Mouse (Mus musculus) liver, embryonic 11.5 days (tissue): ENCODE measurements around the gene Zfp791. TPM values are rescaled to one million over a fixed set of nuclear protein-coding genes. Genes with fewer than 3 reads are reported as not detected.

ENCODE experiments used
- ATAC-seq: fragments of 200-750 bp; cut with Nextera tagmentation; replicated peaks from 2 replicates; pipeline ENCODE4 v1.8.0; 2017; ENCODE audit warnings: moderate number of reproducible peaks, mild to moderate bottlenecking, moderate TSS enrichment, moderate library complexity; ENCODE audit not compliant: low FRiP score
- DNase-seq: peaks from one replicate; pipeline ENCODE4 v3.0.0-alpha.2; 2017; ENCODE audit warnings: low spot score
- H3K27ac ChIP-seq: fragments of 300-500 bp; sonication (generic); 2 replicates; pipeline ENCODE4 v1.5.1; 2014; ENCODE audit warnings: mild to moderate bottlenecking, low read depth, low read length, control low read depth
- H3K27me3 ChIP-seq: fragments of 300-500 bp; sonication (generic); replicated peaks from 2 replicates; pipeline ENCODE4 v1.6.1; 2014; ENCODE audit warnings: low read length, mixed read lengths; ENCODE audit not compliant: control insufficient read depth, insufficient read depth
- H3K36me3 ChIP-seq: fragments of 300-500 bp; sonication (generic); 2 replicates; pipeline ENCODE4 v1.6.1; 2014; ENCODE audit warnings: mild to moderate bottlenecking, low read length, moderate library complexity, mixed read lengths; ENCODE audit not compliant: control insufficient read depth, insufficient read depth
- H3K4me1 ChIP-seq: fragments of 300-500 bp; sonication (generic); replicated peaks from 2 replicates; pipeline ENCODE4 v1.6.1; 2014; ENCODE audit warnings: low read length, mixed read lengths; ENCODE audit not compliant: control insufficient read depth, insufficient read depth
- H3K4me2 ChIP-seq: fragments of 300-500 bp; sonication (generic); 2 replicates; pipeline ENCODE4 v1.6.1; 2014; ENCODE audit warnings: mild to moderate bottlenecking, control low read depth, moderate library complexity
- H3K4me3 ChIP-seq: fragments of 300-500 bp; sonication (generic); 2 replicates; pipeline ENCODE4 v1.5.1; 2014; ENCODE audit warnings: low read depth, low read length, control low read depth
- H3K9ac ChIP-seq: fragments of 300-500 bp; sonication (generic); 2 replicates; pipeline ENCODE4 v1.6.1; 2014; ENCODE audit warnings: low read depth, low read length, control low read depth
- H3K9me3 ChIP-seq: fragments of 300-500 bp; sonication (generic); 2 replicates; pipeline ENCODE4 v1.6.1; 2016; ENCODE audit warnings: low read length, inconsistent platforms, mixed read lengths; ENCODE audit not compliant: control insufficient read depth
- WGBS: fragments of 180-500 bp; shearing (Covaris S2); extraction: QIAGEN DNeasy Blood & Tissue Kit; methylation state at CpG from one replicate; pipeline ENCODE4 v1.1.7; 2014; 5-methylcytosine and 5-hydroxymethylcytosine counted together
- microRNA-seq: library from miRNA; unstranded; fragments of <30 nt; microRNA quantifications from one replicate; pipeline ENCODE4, GENCODE M21; 2017; ENCODE audit warnings: borderline number of aligned reads
- polyA plus RNA-seq: library from polyadenylated mRNA; unstranded; fragments of >200 nt; fragmentation: Nextera tagmentation; extraction: Ambion mirVana; gene quantifications from 2 replicates; pipeline ENCODE4 v1.2.1, GENCODE M21; 2014

Gene Zfp791
- polyA plus RNA-seq, 1 experiment from 2014 or later: 1.1 TPM

DNA sequence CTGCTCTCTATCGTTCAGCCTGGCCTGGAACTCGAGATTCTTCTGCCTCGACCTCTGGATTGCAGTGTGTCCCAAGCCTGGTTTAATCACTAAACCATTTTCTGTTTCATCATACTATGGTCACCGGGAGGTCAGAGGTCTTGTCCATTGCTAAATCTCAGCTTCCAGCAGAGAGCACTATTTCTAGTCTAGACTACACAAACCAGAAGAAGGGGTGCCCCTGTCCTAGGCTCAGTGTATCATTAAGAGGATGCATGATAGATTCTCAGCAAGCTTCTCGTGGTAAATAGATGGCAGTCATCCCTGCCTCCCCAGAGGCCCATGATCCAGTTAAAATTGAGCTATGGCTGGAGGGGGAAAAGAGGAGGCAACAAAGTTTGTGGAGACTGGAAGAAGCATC is 51.9 kb downstream of the Zfp791 start:
- 71% methylated on average over 5 of the region's 5 CpGs for WGBS
- DNase-seq: no peak
- H3K4me1 ChIP-seq: peaks cover 22% of the 10 kb centered on the region
- H3K27ac ChIP-seq: peak overlapping the region; percentile 90
- peak overlapping the region; percentile 82 for H3K9ac ChIP-seq
- peaks cover 28% of the 10 kb centered on the region for H3K36me3 ChIP-seq
- peak overlapping the region; percentile 70 for H3K4me3 ChIP-seq
- 0 out of 2 replicates have a peak, but pooled peaks have one; percentile 11 for ATAC-seq
- H3K27me3 ChIP-seq: no peaks in the 10 kb centered on the region
- no peaks in the 10 kb centered on the region for H3K9me3 ChIP-seq
- H3K4me2 ChIP-seq: peak overlapping the region; percentile 94

DNA sequence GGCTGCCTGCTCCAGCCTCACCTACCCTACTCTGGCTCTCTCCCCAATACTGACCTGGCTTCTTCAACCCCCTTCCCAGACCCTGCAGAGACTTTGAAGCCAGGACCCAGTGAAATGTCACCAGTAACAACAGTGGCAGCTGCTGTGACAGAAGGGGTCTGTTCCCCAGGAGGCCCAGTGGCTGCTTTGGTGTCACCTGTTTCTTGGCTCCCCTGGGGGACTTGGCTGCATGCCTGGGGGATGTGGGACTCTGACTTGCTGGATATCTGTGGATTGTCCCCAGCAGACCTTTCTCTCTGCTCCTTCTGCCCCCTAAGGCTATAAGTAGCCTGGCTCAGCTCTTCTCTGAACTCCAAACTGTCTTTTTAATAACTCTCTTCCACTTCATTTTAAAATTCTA is 54.9 kb downstream of the Zfp791 start, which contains the start of gene Gm5741:
Gm5741 (minus strand) TSS at position 1 of the 400 bp plus-strand sequence.
- no peak within 1 kb of the TSS for H3K9ac ChIP-seq
- ATAC-seq: no peak
- H3K27me3 ChIP-seq: no peaks in the 10 kb centered on the region
- no peaks in the 10 kb centered on the region for H3K9me3 ChIP-seq
- peaks cover 5% of the 10 kb centered on the region; the same call in 1 of the 2 replicates for H3K36me3 ChIP-seq
- H3K27ac ChIP-seq: no peak within 1 kb of the TSS
- no peak for DNase-seq
- H3K4me3 ChIP-seq: no peak within 1 kb of the TSS
- no peak within 1 kb of the TSS for H3K4me2 ChIP-seq
- peaks cover 9% of the 10 kb centered on the region for H3K4me1 ChIP-seq

DNA sequence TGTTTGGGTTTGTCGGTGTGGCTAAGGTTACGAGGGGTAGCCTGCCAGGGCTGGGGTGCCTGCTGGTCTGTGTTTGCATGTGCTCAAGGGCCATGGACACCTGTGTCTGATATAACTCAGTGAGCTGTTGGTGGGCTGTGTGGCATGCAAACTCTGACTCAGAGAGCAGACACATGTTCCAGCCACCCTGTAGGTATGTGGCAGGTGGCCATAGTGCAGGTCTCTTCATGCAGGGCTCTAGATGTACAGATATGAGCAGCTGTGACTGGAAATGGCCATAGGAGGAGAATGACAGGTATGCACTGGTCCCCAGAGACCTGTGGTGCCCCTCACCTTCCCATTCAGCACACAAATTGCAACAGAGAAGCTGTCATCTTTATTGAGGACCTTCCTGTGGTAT is 55.7 kb downstream of the Zfp791 start:
- H3K27me3 ChIP-seq: no peaks in the 10 kb centered on the region
- no peak for DNase-seq
- ATAC-seq: no peak

DNA sequence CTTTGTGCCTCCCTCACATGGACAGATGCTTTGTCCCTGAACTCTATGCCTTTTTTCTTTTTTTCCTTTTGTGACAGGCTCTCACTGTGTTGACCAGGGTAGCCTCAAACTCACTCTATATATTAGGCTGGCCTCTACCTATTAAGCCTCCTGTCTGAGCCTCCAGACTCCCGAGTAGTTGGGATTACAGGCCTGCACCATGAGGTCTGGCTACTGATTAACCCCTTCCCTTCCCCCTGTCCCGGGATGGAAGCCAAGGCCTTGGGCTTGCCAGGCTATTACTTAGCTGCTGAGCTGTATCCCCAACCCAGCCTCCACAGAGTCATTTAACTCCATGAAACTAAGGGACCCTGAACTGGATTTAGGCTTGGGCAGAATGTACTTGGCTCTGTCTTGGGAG is 57.7 kb downstream of the Zfp791 start:
- no peak for DNase-seq
- peaks cover 5% of the 10 kb centered on the region; the same call in 1 of the 2 replicates for H3K36me3 ChIP-seq
- no peak overlapping the region for H3K4me2 ChIP-seq
- H3K9ac ChIP-seq: no peak overlapping the region; the same call in 1 of the 2 replicates
- no peak overlapping the region for H3K4me3 ChIP-seq
- no peaks in the 10 kb centered on the region for H3K9me3 ChIP-seq
- no peak for ATAC-seq
- H3K4me1 ChIP-seq: peaks cover 11% of the 10 kb centered on the region
- WGBS: 44% methylated on average over 2 of the region's 2 CpGs
- H3K27ac ChIP-seq: peak overlapping the region; percentile 21; the same call in 1 of the 2 replicates
- no peaks in the 10 kb centered on the region for H3K27me3 ChIP-seq

More for the DNA sequence above, 55.7 kb downstream of the Zfp791 start:
- Histone ChIP-seq H3K4me2 (no peak overlapping the region), H3K36me3 (peaks cover 5% of the 10 kb centered on the region; the same call in 1 of the 2 replicates), H3K9ac (no peak overlapping the region), H3K27ac (no peak overlapping the region), H3K4me3 (no peak overlapping the region), H3K4me1 (peaks cover 2% of the 10 kb centered on the region), H3K9me3 (no peaks in the 10 kb centered on the region)
- WGBS: 95% methylated on average over 2 of the region's 2 CpGs

DNA sequence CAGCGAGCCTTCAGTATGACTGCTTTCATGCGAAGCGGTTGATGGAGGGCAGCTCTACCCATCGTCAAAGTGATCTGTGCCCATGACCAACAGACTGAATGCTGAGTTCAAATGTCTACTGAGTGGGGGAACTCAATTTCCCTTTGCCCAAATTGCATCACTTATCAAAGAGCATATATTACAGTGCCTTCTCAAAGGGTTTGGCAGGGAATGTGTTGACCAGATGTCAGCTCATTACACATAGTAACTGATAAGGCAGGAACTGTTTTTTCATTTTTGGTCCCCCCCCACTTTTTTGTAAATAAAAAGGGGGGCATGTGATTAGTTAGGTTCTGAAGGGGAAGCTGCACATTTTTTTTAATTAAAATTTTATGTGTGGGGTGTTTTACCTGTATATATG is 60.3 kb downstream of the Zfp791 start:
- 94% methylated on average over 4 of the region's 4 CpGs for WGBS

DNA sequence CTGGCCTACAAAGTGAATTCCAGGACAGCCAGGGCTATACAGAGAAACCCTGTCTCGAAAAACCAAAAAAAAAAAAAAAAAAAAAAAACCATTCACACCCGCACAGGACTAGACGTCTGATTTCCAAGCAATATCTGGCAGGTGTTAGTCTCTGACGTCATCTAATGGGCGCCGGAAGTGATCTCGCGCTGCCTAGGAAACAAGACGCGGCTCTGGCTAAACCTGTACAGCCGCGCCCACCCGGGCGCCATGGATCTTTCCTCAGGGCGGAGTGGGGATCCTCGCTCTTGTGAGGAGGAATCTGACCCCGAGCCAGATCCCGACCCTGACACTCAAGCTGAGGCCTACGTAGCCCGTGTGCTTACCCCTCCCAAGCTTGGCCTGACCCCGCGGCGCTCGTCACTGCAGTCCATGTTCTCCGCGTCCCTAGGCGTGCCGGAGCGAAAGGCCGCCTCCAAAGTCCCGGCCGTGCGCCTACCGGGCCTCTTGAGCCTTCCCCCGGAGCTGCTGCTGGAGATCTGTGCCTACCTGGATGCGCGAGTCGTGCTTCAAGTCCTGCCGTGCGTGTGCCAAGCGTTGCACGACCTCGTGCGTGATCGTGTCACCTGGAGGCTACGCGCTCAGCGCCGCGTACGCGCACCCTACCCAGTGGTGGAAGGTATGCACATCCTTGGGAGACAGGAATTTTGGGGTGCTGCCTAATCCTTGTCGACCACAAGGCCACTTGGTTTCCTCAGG is 62.8 kb downstream of the Zfp791 start, which contains the start of gene Fbxw9:
Fbxw9 (plus strand) TSS at position 177 of the 738 bp plus-strand sequence.
- Histone ChIP-seq H3K4me2 (peak within 1 kb of the TSS; percentile 98), H3K9me3 (no peaks in the 10 kb centered on the region), H3K9ac (peak within 1 kb of the TSS; percentile 70), H3K36me3 (peaks cover 16% of the 10 kb centered on the region), H3K4me3 (peak within 1 kb of the TSS; percentile 91), H3K4me1 (peaks cover 11% of the 10 kb centered on the region; the same call in 1 of the 2 replicates), H3K27ac (peak within 1 kb of the TSS; percentile 2; the same call in 1 of the 2 replicates), H3K27me3 (no peaks in the 10 kb centered on the region)
- peak; percentile 89 for DNase-seq
- peak; percentile 85 for ATAC-seq
- WGBS: under 1% methylated on average over 52 of the region's 53 CpGs

More for the DNA sequence above, 60.3 kb downstream of the Zfp791 start:
- H3K27me3 ChIP-seq: no peaks in the 10 kb centered on the region
- H3K9ac ChIP-seq: no peak overlapping the region
- no peak overlapping the region for H3K4me2 ChIP-seq
- H3K9me3 ChIP-seq: no peaks in the 10 kb centered on the region
- H3K4me3 ChIP-seq: no peak overlapping the region
- ATAC-seq: no peak
- peaks cover 6% of the 10 kb centered on the region; the same call in 1 of the 2 replicates for H3K36me3 ChIP-seq
- no peak for DNase-seq
- H3K27ac ChIP-seq: no peak overlapping the region
- H3K4me1 ChIP-seq: peaks cover 11% of the 10 kb centered on the region

Small RNA genes lying within 50 kb of the gene (microRNA-seq; reads per million reads assigned to microRNA genes)
- 37.0 reads per million, percentile 37 among the genes with 10 or more reads in this experiment for gene Gm23388
- gene Mir7070: 2.8 reads per million

Other genes with a start within 250 kb of the Zfp791 start
- 53.5 and 56.7 TPM in 2 replicates for gene Gcdh, start 229.2 kb downstream of the Zfp791 start, polyA plus RNA-seq
- 458 and 504 TPM in 2 replicates for gene Klf1, start 221.2 kb downstream of the Zfp791 start, polyA plus RNA-seq
- 11.5 and 12.7 TPM in 2 replicates for gene Dnase2a, start 214.5 kb downstream of the Zfp791 start, polyA plus RNA-seq
- gene Mast1, start 185.7 kb downstream of the Zfp791 start, polyA plus RNA-seq: 0.14 and 0.29 TPM in 2 replicates
- gene Rtbdn, start 176.1 kb downstream of the Zfp791 start, polyA plus RNA-seq: 0.22 and 0.49 TPM in 2 replicates
- not detected in 2 replicates for gene Gm49661, start 153.7 kb downstream of the Zfp791 start, polyA plus RNA-seq
- gene Prdx2, start 153.5 kb downstream of the Zfp791 start, polyA plus RNA-seq: 1,398 and 1,409 TPM in 2 replicates
- 195 and 197 TPM in 2 replicates for gene Rnaseh2a, start 153.3 kb downstream of the Zfp791 start, polyA plus RNA-seq
- 21.1 and 23.2 TPM in 2 replicates for gene Junb, start 144.4 kb downstream of the Zfp791 start, polyA plus RNA-seq
- gene Hook2, start 132.5 kb downstream of the Zfp791 start, polyA plus RNA-seq: 15.5 and 16.7 TPM in 2 replicates
- gene Best2, start 108.6 kb downstream of the Zfp791 start, polyA plus RNA-seq: 0.13 TPM in 1 of 2 replicates, not detected in the other
- gene Asna1, start 97.8 kb downstream of the Zfp791 start, polyA plus RNA-seq: 100 and 103 TPM in 2 replicates
- gene Trir, start 96.3 kb downstream of the Zfp791 start, polyA plus RNA-seq: 126 and 138 TPM in 2 replicates
- 17.7 and 19.3 TPM in 2 replicates for gene Tnpo2, start 86.2 kb downstream of the Zfp791 start, polyA plus RNA-seq
- gene Fbxw9, start 63.0 kb downstream of the Zfp791 start, polyA plus RNA-seq: 15.5 and 17.4 TPM in 2 replicates
- not detected in 2 replicates for gene Gm5741, start 55.1 kb downstream of the Zfp791 start, polyA plus RNA-seq
- 72.5 and 73.8 TPM in 2 replicates for gene Dhps, start 51.3 kb downstream of the Zfp791 start, polyA plus RNA-seq
- 103 and 105 TPM in 2 replicates for gene Wdr83os, start 42.4 kb downstream of the Zfp791 start, polyA plus RNA-seq
- 46.4 and 50.4 TPM in 2 replicates for gene Wdr83, start 41.8 kb downstream of the Zfp791 start, polyA plus RNA-seq
- gene Man2b1, start 39.8 kb downstream of the Zfp791 start, polyA plus RNA-seq: 38.6 and 40.3 TPM in 2 replicates
- not detected in 2 replicates for gene Cks1brt, start 28.8 kb upstream of the Zfp791 start, polyA plus RNA-seq
- not detected in 2 replicates for gene Olfr371, start 102.9 kb upstream of the Zfp791 start, polyA plus RNA-seq
- gene Orc6, start 176.5 kb upstream of the Zfp791 start, polyA plus RNA-seq: 165 and 170 TPM in 2 replicates
- 142 and 178 TPM in 2 replicates for gene Vps35, start 176.7 kb upstream of the Zfp791 start, polyA plus RNA-seq